Mouse (Mus musculus) liver, adult (tissue): ENCODE data around the gene Dnajb11.

Source experiments
- GATA4 ChIP-seq: IDR thresholded peaks from 2 replicates; pipeline ENCODE4 v1.6.1; 2014; ENCODE audit warnings: mild to moderate bottlenecking, low read length; ENCODE audit not compliant: insufficient replicate concordance

The Dnajb11 gene

GRCm38 (mm10) chr16:22877660-22878390 lies 20.2 kb downstream of the Dnajb11 start:
- no peak for TF ChIP-seq GATA4

DNA sequence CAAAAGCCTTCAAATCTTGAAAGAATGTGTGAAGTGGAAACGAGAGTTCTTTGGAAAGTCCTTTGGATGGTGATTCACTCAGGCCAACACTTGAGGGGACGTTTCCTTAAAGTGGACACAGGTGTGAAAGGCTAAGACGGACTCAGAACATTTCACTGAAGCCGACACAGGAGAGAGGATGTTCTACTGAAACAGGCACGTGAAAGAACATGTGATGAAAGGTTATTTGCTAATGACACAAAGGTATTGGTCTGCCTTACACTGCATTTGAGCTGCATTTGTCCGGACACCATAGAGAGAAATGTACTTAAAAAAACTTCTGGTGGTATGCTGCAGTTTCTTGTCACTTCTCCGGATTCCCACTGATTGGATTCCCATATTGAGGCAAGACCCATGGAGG lies 21.1 kb downstream of the Dnajb11 start:
- TF ChIP-seq GATA4: no peak

GRCm38 (mm10) chr16:22879945-22880595 lies 22.4 kb downstream of the Dnajb11 start:
- TF ChIP-seq GATA4: no peak

- TF ChIP-seq GATA4: no peak
Measured at GRCm38 (mm10) chr16:22880900-22881299, 23.3 kb downstream of the Dnajb11 start.

DNA sequence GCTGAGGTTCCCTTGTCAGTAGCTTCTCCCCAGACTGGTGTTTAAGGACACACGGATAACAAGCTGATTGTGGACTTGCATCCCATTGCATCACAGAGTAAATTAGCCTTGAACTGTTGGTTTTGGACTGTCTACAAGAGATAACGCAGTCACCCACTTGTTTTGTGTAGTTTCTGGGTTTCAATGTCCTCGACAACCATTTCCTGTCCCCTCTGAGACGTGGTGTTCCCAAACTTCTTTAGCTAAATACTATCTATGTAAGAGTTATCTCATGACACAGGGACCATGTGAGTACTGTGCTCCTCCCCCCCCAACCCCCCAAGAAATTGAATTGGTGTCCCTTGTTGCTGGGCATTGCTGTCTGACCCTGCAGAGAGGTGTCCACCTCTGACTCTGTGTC lies 23.8 kb downstream of the Dnajb11 start:
- TF ChIP-seq GATA4: peak; percentile 100

- TF ChIP-seq GATA4: no peak
Measured at GRCm38 (mm10) chr16:22883441-22883840, 25.8 kb downstream of the Dnajb11 start.

- peak; percentile 29; the same call in 1 of the 2 replicates for TF ChIP-seq GATA4
Measured at GRCm38 (mm10) chr16:22885356-22885755, 27.7 kb downstream of the Dnajb11 start.

DNA sequence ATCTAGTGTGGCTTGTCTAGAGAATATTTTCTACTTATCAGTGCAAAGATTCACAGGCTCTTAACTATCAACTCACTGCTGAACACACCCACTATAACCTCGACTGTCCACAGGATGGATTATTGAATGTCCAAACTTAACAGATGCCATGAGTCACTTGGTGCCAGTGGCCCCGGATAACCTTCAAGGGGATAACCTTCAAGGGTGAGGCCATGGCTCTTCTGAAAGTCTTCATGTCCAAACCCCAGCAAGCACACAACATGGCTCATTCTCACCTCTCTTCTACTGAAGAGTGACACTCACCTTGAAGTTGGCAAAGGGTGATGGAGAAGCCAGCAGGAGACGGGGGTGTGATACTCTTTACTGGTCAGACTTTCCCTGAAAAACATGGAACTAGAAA lies 29.1 kb downstream of the Dnajb11 start:
- TF ChIP-seq GATA4: no peak

DNA sequence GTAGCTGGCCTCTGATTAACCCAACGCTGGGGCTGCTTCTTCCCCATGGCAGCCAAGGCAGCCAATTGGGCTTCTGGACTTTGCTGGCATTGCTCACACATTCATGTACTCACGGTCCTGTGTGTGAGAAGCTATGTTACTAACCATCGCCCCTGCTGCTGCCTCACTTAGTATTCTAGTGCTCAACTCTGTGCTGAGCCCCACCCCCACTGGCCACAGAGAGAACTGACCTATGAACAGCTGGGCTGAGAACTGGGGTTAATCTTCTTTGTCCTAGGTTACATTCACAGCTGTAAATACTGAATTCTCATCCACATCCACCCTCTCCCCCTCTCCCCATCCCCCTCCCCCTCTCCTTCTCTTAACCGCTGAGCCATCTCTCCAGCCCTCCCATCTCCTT lies 31.2 kb downstream of the Dnajb11 start:
- TF ChIP-seq GATA4: no peak

GRCm38 (mm10) chr16:22889716-22890115 lies 32.1 kb downstream of the Dnajb11 start:
- no peak for TF ChIP-seq GATA4

DNA sequence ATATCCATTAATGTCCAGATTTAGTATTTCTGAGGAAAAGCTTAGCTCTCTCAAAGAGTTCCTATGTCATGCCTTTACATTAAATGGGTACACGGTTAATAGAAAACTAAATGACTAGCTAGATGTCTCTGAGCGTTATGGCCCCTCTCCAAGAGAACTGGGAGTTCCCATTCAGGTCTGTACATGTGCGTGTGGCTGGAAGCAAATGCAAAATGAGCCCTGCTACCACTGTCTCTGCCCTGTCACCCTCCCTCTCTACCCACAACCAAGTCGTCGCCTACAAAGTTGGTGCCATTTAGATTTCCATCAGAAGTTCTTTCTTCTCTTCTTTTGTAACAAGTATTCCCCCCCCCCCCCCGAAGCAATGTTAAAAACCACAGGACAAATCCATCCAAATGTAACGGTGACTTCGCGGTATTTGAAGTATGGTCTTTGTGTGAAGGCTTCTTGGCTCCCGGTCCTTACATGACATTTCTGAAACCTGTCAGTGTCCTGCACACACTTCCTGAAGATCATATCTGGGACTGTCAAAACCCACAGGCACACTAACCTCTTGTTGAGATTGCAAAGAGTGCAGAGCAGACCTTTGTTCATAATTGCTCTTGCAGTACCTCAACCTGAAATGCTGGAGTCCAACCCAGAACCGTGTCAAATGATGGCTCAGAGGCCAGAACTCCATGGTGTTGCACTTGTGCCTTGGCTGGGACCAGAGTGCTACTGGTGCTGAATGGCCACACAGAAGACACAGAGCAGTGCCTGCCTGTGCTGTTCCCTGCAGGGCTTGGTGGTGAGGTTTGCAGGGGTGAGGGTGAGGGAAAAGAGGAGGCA lies 33.3 kb downstream of the Dnajb11 start, which contains the start of gene Ahsg:
Gene Ahsg, plus strand, starts transcription at position 595 of the 828 bp plus-strand sequence.
- peak; percentile 39; the same call in 1 of the 2 replicates for TF ChIP-seq GATA4

GRCm38 (mm10) chr16:22891733-22892154 lies 34.1 kb downstream of the Dnajb11 start:
- TF ChIP-seq GATA4: peak; percentile 85; the same call in 1 of the 2 replicates

GRCm38 (mm10) chr16:22894095-22894494 lies 36.5 kb downstream of the Dnajb11 start:
- TF ChIP-seq GATA4: no peak

DNA sequence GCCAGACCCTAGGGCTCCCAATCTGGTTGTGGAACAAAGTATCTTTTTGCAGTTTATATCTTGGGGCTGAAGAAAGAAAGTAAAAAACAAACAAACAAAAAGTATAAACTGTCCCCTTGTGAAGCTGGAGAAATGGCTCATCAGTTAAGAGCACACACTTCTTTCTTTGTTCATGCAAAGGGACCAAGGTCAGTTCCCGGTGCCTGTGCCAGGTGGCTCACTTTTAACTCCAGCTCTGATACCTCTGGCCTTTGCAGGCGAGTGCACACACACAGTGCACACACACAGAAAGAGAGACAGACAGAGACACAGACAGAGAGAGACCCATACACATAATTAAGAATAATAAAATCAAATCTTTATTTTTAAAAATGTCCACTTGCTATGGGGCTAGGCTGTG lies 39.0 kb downstream of the Dnajb11 start:
- no peak for TF ChIP-seq GATA4

GRCm38 (mm10) chr16:22899346-22899745 lies 41.7 kb downstream of the Dnajb11 start:
- no peak for TF ChIP-seq GATA4
